9 mouse cellular contexts compared by ENCODE assay signal in the genomic region with DNA sequence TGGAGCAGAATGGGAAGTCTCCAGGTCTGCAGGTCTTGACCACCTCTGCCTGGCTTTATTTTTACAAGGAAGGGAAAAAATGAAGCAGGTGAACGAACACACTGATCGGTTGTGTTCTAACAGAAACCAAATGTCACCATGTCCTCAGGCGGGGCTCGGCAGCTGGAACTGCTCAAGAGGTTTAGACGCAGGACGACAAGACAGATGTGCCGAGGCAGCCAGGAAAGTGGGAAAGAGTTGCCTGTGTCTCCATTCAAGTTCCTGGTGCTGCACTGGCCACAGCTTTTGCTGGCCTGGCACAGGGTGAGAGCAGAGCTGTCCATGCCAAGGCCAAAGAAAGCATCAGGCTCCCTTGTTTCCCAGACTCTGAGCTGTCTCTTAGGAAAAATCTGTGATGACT.
DNase-seq lines count a peak whose midpoint lies in the region; ATAC-seq and TF ChIP-seq lines count a peak whose summit lies in the region.
"Had no signal": no experiment of that assay in that cellular context is flagged by ENCODE, and none has a peak within 500 bp of the region (broad histone marks: within the 10 kb centered on the region; RNA-seq: fewer than 3 reads in every experiment).

No protein-coding gene starts in this region.

- H3K4me2 ChIP-seq in intestine, embryonic 16.5 days (ENCODE audit: low read depth, low read length): no peak overlapping the region
- H3K4me2 ChIP-seq: neural tube, embryonic 12.5 days had no signal

- peak overlapping the region; percentile 25; the same call in 1 of the 2 replicates for H3K27ac ChIP-seq in embryonic fibroblast, embryonic 13.5 days (ENCODE audit: insufficient read depth, low read length)
- H3K27ac ChIP-seq in intestine, embryonic 16.5 days (ENCODE audit: low read length): peak overlapping the region; percentile 54; the same call in 1 of the 2 replicates
- H3K27ac ChIP-seq: neural tube, embryonic 12.5 days had no signal

- no peak overlapping the region for H3K9ac ChIP-seq in intestine, embryonic 16.5 days (ENCODE audit: low read depth, low read length)
- H3K9ac ChIP-seq: neural tube, embryonic 12.5 days had no signal

- TF ChIP-seq POLR2A in embryonic fibroblast, embryonic 13.5 days (IDR thresholded peaks at IDR 0.05; ENCODE audit: low read depth, low read length): no peak

- ATAC-seq in intestine, embryonic 16.5 days: no peak
- ATAC-seq in megakaryocyte-erythroid progenitor cell, adult 5-6 weeks (replicated peaks; ENCODE audit: low FRiP score, low TSS enrichment, poor library complexity, severe bottlenecking): no peak
- ATAC-seq in megakaryocyte, adult 5-6 weeks (ENCODE audit: poor library complexity, severe bottlenecking): no peak

- intact Hi-C loops in left cerebral cortex, postnatal 4 days (cut with DNase I): no loop called here
- intact Hi-C loops in left cerebral cortex, postnatal 14 days (cut with DNase I): no loop called here
- intact Hi-C loops in left cerebral cortex, postnatal 25 days (cut with DNase I): no loop called here

- peak; percentile 15 for DNase-seq in left cerebral cortex, postnatal 4 days
- no peak for DNase-seq in left cerebral cortex, postnatal 14 days (ENCODE audit: low spot score in 2 of 2)
- peak; percentile 51 for DNase-seq in skeletal muscle tissue, adult 2 months (ENCODE audit: low read depth, low spot score)
- no peak for DNase-seq in left cerebral cortex, postnatal 25 days (ENCODE audit: low spot score in 2 of 2)

- 45% methylated on average over 7 of the region's 7 CpGs for WGBS in intestine, embryonic 16.5 days

- no peak for TF ChIP-seq CTCF in embryonic fibroblast, embryonic 13.5 days (IDR thresholded peaks at IDR 0.05; ENCODE audit: borderline replicate concordance, insufficient read depth, low read length)

- peaks cover 10% of the 10 kb centered on the region for H3K4me1 ChIP-seq in embryonic fibroblast, embryonic 13.5 days (ENCODE audit: control insufficient read depth, insufficient read depth, low read length)
- peaks cover 6% of the 10 kb centered on the region; the same call in 1 of the 2 replicates for H3K4me1 ChIP-seq in intestine, embryonic 16.5 days (ENCODE audit: control insufficient read depth, insufficient read depth, low read length)
- H3K4me1 ChIP-seq: neural tube, embryonic 12.5 days had no signal

- no peaks in the 10 kb centered on the region for H3K9me3 ChIP-seq in intestine, embryonic 16.5 days (ENCODE audit: control insufficient read depth, low read length)
- H3K9me3 ChIP-seq: neural tube, embryonic 12.5 days had no signal

- no peaks in the 10 kb centered on the region for H3K36me3 ChIP-seq in intestine, embryonic 16.5 days (ENCODE audit: control insufficient read depth, insufficient read depth, low read length)
- H3K36me3 ChIP-seq: neural tube, embryonic 12.5 days had no signal

- no peak overlapping the region for H3K4me3 ChIP-seq in embryonic fibroblast, embryonic 13.5 days (ENCODE audit: insufficient read depth, low read length)
- no peak overlapping the region for H3K4me3 ChIP-seq in intestine, embryonic 16.5 days (ENCODE audit: low read length)
- H3K4me3 ChIP-seq: neural tube, embryonic 12.5 days had no signal

- no peaks in the 10 kb centered on the region for H3K27me3 ChIP-seq in intestine, embryonic 16.5 days (replicated peaks; ENCODE audit: control insufficient read depth, insufficient read depth, low read length)
- H3K27me3 ChIP-seq: neural tube, embryonic 12.5 days had no signal

Comparison
In these comparisons a context has a peak if more than half of its experiments do, and no peak if none do; other contexts are left out.
1. DNase-seq: peak in left cerebral cortex, postnatal 4 days (single experiment) and skeletal muscle tissue, adult 2 months (single experiment); none in left cerebral cortex, postnatal 14 days (0 of 2) and left cerebral cortex, postnatal 25 days (0 of 2).